Mouse (Mus musculus) lung, postnatal 36 days (tissue): Measurements from ENCODE around the gene Gpr39.

ENCODE experiments used
- DNase-seq: peaks from one replicate; pipeline ENCODE4 v3.0.0; 2022; ENCODE audit warnings: mixed read lengths

The Gpr39 gene

GRCm38 (mm10) chr1:125821101-125821500 lies 144.3 kb downstream of the Gpr39 start:
- no peak for DNase-seq

GRCm38 (mm10) chr1:125823611-125824010 lies 146.8 kb downstream of the Gpr39 start:
- no peak for DNase-seq

- DNase-seq = no peak
Observed at GRCm38 (mm10) chr1:125837507-125837906, 160.7 kb downstream of the Gpr39 start.

GRCm38 (mm10) chr1:125839746-125840392 lies 163.1 kb downstream of the Gpr39 start:
- DNase-seq = no peak

GRCm38 (mm10) chr1:125854646-125855045 lies 177.9 kb downstream of the Gpr39 start:
- no peak for DNase-seq

GRCm38 (mm10) chr1:125858631-125859030 lies 181.8 kb downstream of the Gpr39 start:
- DNase-seq = no peak

- no peak for DNase-seq
Observed at GRCm38 (mm10) chr1:125870056-125870455, 193.3 kb downstream of the Gpr39 start.

GRCm38 (mm10) chr1:125893158-125893557 lies 216.4 kb downstream of the Gpr39 start:
- no peak for DNase-seq

GRCm38 (mm10) chr1:125910211-125910870 lies 233.5 kb downstream of the Gpr39 start:
- no peak for DNase-seq

- DNase-seq = no peak
Observed at GRCm38 (mm10) chr1:125910871-125911265, 234.1 kb downstream of the Gpr39 start.

- DNase-seq = no peak
Observed at GRCm38 (mm10) chr1:125911337-125911900, 234.6 kb downstream of the Gpr39 start.

- DNase-seq = peak; percentile 56
Observed at GRCm38 (mm10) chr1:125911901-125912445, 235.2 kb downstream of the Gpr39 start.

GRCm38 (mm10) chr1:125912601-125913600 lies 236.1 kb downstream of the Gpr39 start, which contains the start of gene Lypd1:
TSS of gene Lypd1 (minus strand) at chr1:125913101.
- DNase-seq = no peak

- DNase-seq = no peak
Observed at GRCm38 (mm10) chr1:125920696-125921095, 243.9 kb downstream of the Gpr39 start.

- no peak for DNase-seq
Observed at GRCm38 (mm10) chr1:125923062-125923461, 246.3 kb downstream of the Gpr39 start.
